Mouse (Mus musculus) stomach, postnatal 0 days (tissue): ENCODE results near the gene Zdhhc19.

Experiments used
- CTCF ChIP-seq: IDR thresholded peaks from 2 replicates; pipeline ENCODE4 v1.5.1; 2016; ENCODE audit warnings: antibody characterized with exemption, low read depth, mild to moderate bottlenecking, moderate library complexity
- EP300 ChIP-seq: optimal IDR thresholded peaks from 2 replicates; pipeline ENCODE3; 2016; ENCODE audit warnings: antibody characterized with exemption

DNA sequence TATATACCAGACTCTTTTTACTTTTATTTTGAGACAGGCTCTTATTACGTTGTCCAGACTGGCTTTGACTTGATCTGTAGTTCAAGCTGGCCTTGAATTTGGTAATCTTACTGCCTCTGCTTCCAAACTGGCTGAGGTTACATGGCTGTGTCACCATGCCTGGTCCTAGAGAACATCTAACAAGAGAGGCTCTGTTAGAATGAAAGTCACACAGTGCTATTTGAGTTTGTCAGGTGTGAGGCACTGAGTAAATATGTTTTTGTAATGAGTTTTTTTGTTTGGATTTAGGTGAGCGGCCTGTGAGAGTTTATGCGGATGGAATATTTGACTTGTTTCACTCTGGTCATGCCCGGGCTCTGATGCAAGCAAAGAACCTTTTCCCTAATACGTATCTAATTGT, 34.4 kb upstream of the Zdhhc19 start:
- TF ChIP-seq EP300 (no peak), CTCF (no peak)
